Comparison of ENCODE assay signal across 7 mouse cellular contexts in the genomic region with DNA sequence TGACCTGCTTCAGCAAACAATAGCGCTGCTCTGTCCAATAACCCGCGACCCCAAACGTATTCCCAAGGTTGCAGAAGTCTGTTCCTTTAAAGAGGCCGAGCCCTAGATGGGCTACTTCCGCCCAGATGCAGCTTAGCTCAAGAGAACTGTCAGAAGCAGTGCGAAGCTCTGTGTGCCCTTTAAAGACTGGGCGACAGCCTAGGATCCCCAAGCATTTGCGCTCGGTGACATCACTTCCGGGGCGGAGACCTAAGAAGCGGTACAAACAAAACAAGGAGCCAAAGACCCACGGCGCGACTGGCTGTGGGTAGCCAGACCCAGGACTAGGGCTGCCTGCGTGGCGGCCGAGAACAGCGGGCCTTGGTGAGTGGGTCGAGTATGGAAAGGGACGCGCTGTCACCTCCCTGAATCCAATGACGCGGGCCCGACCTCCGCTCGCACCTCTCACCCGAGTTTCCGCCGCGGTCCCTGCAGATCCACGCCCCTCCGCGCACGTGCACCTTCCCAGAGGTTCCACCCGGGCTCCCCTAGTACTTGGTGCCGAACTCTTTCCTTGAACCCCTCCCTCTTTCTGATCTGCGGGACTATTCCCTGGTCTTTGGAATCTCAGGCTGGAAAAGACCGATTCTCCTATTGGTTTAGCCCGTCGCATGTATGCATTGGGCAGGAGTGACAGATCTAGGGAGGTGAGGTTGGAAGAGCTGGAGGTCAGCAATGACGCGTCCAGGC. TPM values are rescaled to one million over a fixed set of nuclear protein-coding genes. Genes with fewer than 3 reads are reported as not detected.
DNase-seq lines count a peak whose midpoint lies in the region; ATAC-seq lines count a peak whose summit lies in the region.

TSS of gene Kyat1 (minus strand) at position 219 of the 729 bp plus-strand sequence.

- H3K27ac ChIP-seq in intestine, embryonic 16.5 days (ENCODE audit: low read length) = peak within 1 kb of the TSS; percentile 86
- peak within 1 kb of the TSS; percentile 50; the same call in 1 of the 2 replicates for H3K27ac ChIP-seq in midbrain, embryonic 11.5 days (ENCODE audit: low read depth, low read length)

- under 1% methylated on average over 44 of the region's 44 CpGs for WGBS in intestine, embryonic 16.5 days
- WGBS in midbrain, embryonic 11.5 days = under 1% methylated on average over 44 of the region's 44 CpGs

- peak; percentile 97 for ATAC-seq in intestine, embryonic 16.5 days
- peak; percentile 96 for ATAC-seq in midbrain, embryonic 11.5 days (ENCODE audit: low FRiP score)

- no peaks in the 10 kb centered on the region for H3K27me3 ChIP-seq in intestine, embryonic 16.5 days (replicated peaks; ENCODE audit: control insufficient read depth, insufficient read depth, low read length)
- H3K27me3 ChIP-seq in midbrain, embryonic 11.5 days (ENCODE audit: control insufficient read depth, insufficient read depth, low read length) = no peaks in the 10 kb centered on the region

- H3K4me1 ChIP-seq in intestine, embryonic 16.5 days (ENCODE audit: control insufficient read depth, insufficient read depth, low read length) = peaks cover 12% of the 10 kb centered on the region
- H3K4me1 ChIP-seq in midbrain, embryonic 11.5 days (ENCODE audit: control insufficient read depth, insufficient read depth, low read length) = peaks cover 12% of the 10 kb centered on the region

- H3K4me2 ChIP-seq in intestine, embryonic 16.5 days (ENCODE audit: low read depth, low read length) = peak within 1 kb of the TSS; percentile 88
- peak within 1 kb of the TSS; percentile 85 for H3K4me2 ChIP-seq in midbrain, embryonic 11.5 days

- no peaks in the 10 kb centered on the region for H3K36me3 ChIP-seq in intestine, embryonic 16.5 days (ENCODE audit: control insufficient read depth, insufficient read depth, low read length)
- H3K36me3 ChIP-seq in midbrain, embryonic 11.5 days (ENCODE audit: control insufficient read depth, insufficient read depth, low read length) = no peaks in the 10 kb centered on the region

- intact Hi-C loops in left cerebral cortex, postnatal 36 days (cut with DNase I) = loop anchor here (1.0 kb wide), 1 partner anchor 32 kb away; the partner anchor contains the start of gene Lrrc8a

- DNase-seq in adrenal gland, adult 8-10 months = peak; percentile 93
- DNase-seq in embryo, embryonic 9.5 days (ENCODE audit: extremely low spot score) = peak; percentile 88
- peak; percentile 78 to 94 for DNase-seq in gastrocnemius, postnatal 4 days (ENCODE audit: low spot score in 2 of 2)
- DNase-seq in left cerebral cortex, postnatal 36 days (ENCODE audit: low spot score in 2 of 2) = peak; percentile 88 to 92
- DNase-seq in midbrain, embryonic 11.5 days (ENCODE audit: low spot score, missing footprints) = peak; percentile 99
- peak; percentile 95 for DNase-seq in skeletal muscle tissue, adult 2 months (ENCODE audit: low read depth, low spot score)

- peak within 1 kb of the TSS; percentile 81 for H3K9ac ChIP-seq in intestine, embryonic 16.5 days (ENCODE audit: low read depth, low read length)
- peak within 1 kb of the TSS; percentile 68 for H3K9ac ChIP-seq in midbrain, embryonic 11.5 days (ENCODE audit: low read length)

- H3K4me3 ChIP-seq in intestine, embryonic 16.5 days (ENCODE audit: low read length) = peak within 1 kb of the TSS; percentile 77
- H3K4me3 ChIP-seq in midbrain, embryonic 11.5 days (ENCODE audit: low read depth, low read length) = peak within 1 kb of the TSS; percentile 73

- H3K9me3 ChIP-seq in intestine, embryonic 16.5 days (ENCODE audit: control insufficient read depth, low read length) = no peaks in the 10 kb centered on the region
- H3K9me3 ChIP-seq in midbrain, embryonic 11.5 days (ENCODE audit: control insufficient read depth, low read length) = no peaks in the 10 kb centered on the region

RNA-seq across cellular contexts. Expression of gene Kyat1, which starts in this region (rescaled TPM):
- 10 to 100 TPM; 21.3 to 27.4 (median 22.8) TPM for total RNA-seq in adrenal gland, adult 8-10 months (2022)
- 10 to 100 TPM; 11.9 to 12.7 TPM for total RNA-seq in gastrocnemius, postnatal 4 days (2021)
- polyA plus RNA-seq in intestine, embryonic 16.5 days (2015; fragmentation: Nextera tagmentation; extraction: Ambion mirVana) = 24.6 and 28.9 TPM in 2 replicates
- 10 to 100 TPM; 14.2 to 15.4 TPM for total RNA-seq in left cerebral cortex, postnatal 36 days (2021)
- polyA plus RNA-seq in midbrain, embryonic 11.5 days (2014; fragmentation: Nextera tagmentation; extraction: Ambion mirVana) = 8.2 and 9.6 TPM in 2 replicates

Comparison
In these comparisons a context has a peak if more than half of its experiments do, and no peak if none do; other contexts are left out.
1. Peak in every context shown above with its lines: DNase-seq, ATAC-seq, H3K4me3 ChIP-seq and H3K27ac ChIP-seq.